Mouse (Mus musculus) hindbrain, embryonic 14.5 days (tissue): ENCODE measurements around the gene Clp1. TPM values are rescaled to one million over a fixed set of nuclear protein-coding genes. Genes with fewer than 3 reads are reported as not detected.
A peak's percentile ranks its signal among the peaks of the same experiment; 100 is the strongest.

Experiments used
- ATAC-seq: fragments of 200-750 bp; cut with Nextera tagmentation; 2 replicates; pipeline ENCODE4 v1.8.0; 2017; ENCODE audit warnings: moderate number of reproducible peaks, mild to moderate bottlenecking, moderate TSS enrichment, moderate library complexity; ENCODE audit not compliant: low FRiP score
- DNase-seq: peaks from one replicate; pipeline ENCODE4 v3.0.0-alpha.2; 2015; ENCODE audit warnings: low spot score
- H3K27ac ChIP-seq: fragments of 300-500 bp; sonication (generic); 2 replicates; pipeline ENCODE4 v1.5.1; 2014; ENCODE audit warnings: mild to moderate bottlenecking, moderate library complexity
- H3K27me3 ChIP-seq: fragments of 300-500 bp; sonication (generic); 2 replicates; pipeline ENCODE4 v1.6.1; 2014; ENCODE audit warnings: mild to moderate bottlenecking, low read length, mixed read lengths; ENCODE audit not compliant: control insufficient read depth, insufficient read depth
- H3K36me3 ChIP-seq: fragments of 300-500 bp; sonication (generic); replicated peaks from 2 replicates; pipeline ENCODE4 v1.6.1; 2014; ENCODE audit not compliant: control insufficient read depth, insufficient read depth
- H3K4me1 ChIP-seq: fragments of 300-500 bp; sonication (generic); replicated peaks from 2 replicates; pipeline ENCODE4 v1.6.1; 2014; ENCODE audit warnings: antibody characterized with exemption, low read length, mixed read lengths; ENCODE audit not compliant: control insufficient read depth, insufficient read depth
- H3K4me2 ChIP-seq: fragments of 300-500 bp; sonication (generic); replicated peaks from 2 replicates; pipeline ENCODE4 v1.6.1; 2014; ENCODE audit warnings: mild to moderate bottlenecking, moderate library complexity
- H3K4me3 ChIP-seq: fragments of 300-500 bp; sonication (generic); replicated peaks from 2 replicates; pipeline ENCODE4 v1.5.1; 2014; ENCODE audit warnings: mild to moderate bottlenecking, low read length
- H3K9ac ChIP-seq: fragments of 300-500 bp; sonication (generic); 2 replicates; pipeline ENCODE4 v1.6.1; 2014
- H3K9me3 ChIP-seq: fragments of 300-500 bp; sonication (generic); 2 replicates; pipeline ENCODE4 v1.6.1; 2016; ENCODE audit warnings: low read length; ENCODE audit not compliant: control insufficient read depth
- WGBS: fragments of 180-500 bp; shearing (Covaris S2); extraction: QIAGEN DNeasy Blood & Tissue Kit; methylation state at CpG from one replicate; pipeline ENCODE4 v1.1.7; 2014; 5-methylcytosine and 5-hydroxymethylcytosine counted together
- microRNA counts: library from miRNA; unstranded; fragments of <30 nt; microRNA quantifications from one replicate; lab custom pipeline; 2016
- microRNA-seq: library from miRNA; unstranded; fragments of <30 nt; microRNA quantifications from one replicate; pipeline ENCODE4, GENCODE M21; 2016
- polyA plus RNA-seq: library from polyadenylated mRNA; unstranded; fragments of >200 nt; fragmentation: Nextera tagmentation; extraction: Ambion mirVana; gene quantifications from 2 replicates; pipeline ENCODE4 v1.2.1, GENCODE M21; 2014

Gene Clp1
- polyA plus RNA-seq, 1 experiment from 2014 or later, result 21.3 TPM

DNA sequence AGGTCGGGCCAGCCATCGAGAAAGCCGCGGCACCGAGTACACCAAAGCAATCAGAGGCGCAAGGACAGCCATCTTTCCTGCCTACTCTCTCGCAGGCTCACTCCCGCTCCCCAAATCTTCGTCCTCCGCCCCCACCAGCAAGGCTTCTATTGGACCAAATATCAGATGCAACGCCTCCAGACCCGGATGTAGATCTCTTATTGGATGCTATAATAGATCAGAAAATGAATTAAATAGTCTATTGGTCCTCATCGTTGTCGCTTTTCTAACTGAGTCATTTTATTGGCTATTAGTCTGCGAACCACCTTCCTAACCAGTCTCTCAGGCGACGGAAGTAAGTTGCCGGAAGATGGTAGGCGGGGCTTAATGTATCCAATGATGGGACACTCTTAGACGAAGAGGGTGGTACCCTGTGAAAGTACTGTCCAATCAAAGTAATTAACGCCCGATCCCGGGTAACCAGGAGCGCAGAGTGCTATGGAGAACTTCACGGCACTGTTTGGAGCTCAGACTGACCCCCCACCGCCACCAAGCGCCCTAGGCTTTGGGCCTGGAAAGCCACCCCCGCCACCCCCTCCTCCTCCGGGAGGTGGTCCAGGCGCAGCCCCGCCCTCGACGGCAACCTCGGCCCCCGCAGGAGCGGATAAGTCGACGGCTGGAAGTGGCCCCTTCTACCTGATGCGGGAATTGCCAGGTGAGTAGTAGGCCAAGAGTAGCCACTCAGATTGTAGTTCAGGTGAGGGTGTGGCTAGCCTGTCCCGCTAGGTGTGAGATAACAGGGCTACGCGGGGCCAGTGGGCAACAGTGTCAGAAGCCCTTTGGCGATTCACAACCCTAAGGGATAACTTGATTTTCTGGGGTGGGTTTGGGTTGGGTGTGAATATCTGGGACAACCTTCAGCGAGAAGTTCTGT lies 48.9 kb downstream of the Clp1 start, which contains the start of the genes Gm28635 and Med19:
TSS of gene Gm28635 (minus strand) at position 74 of the 913 bp plus-strand sequence.
TSS of gene Med19 (plus strand) at position 435 of the 913 bp plus-strand sequence.
- Histone ChIP-seq H3K9ac (peak within 1 kb of the TSS; percentile 82), H3K4me2 (peak within 1 kb of the TSS; percentile 82), H3K4me1 (peaks cover 22% of the 10 kb centered on the region), H3K36me3 (peaks cover 30% of the 10 kb centered on the region), H3K27me3 (no peaks in the 10 kb centered on the region), H3K4me3 (peak within 1 kb of the TSS; percentile 94), H3K9me3 (no peaks in the 10 kb centered on the region), H3K27ac (peak within 1 kb of the TSS; percentile 84)
- under 1% methylated on average over 44 of the region's 44 CpGs for WGBS
- ATAC-seq, result peak; percentile 100
- DNase-seq, result peak; percentile 99

DNA sequence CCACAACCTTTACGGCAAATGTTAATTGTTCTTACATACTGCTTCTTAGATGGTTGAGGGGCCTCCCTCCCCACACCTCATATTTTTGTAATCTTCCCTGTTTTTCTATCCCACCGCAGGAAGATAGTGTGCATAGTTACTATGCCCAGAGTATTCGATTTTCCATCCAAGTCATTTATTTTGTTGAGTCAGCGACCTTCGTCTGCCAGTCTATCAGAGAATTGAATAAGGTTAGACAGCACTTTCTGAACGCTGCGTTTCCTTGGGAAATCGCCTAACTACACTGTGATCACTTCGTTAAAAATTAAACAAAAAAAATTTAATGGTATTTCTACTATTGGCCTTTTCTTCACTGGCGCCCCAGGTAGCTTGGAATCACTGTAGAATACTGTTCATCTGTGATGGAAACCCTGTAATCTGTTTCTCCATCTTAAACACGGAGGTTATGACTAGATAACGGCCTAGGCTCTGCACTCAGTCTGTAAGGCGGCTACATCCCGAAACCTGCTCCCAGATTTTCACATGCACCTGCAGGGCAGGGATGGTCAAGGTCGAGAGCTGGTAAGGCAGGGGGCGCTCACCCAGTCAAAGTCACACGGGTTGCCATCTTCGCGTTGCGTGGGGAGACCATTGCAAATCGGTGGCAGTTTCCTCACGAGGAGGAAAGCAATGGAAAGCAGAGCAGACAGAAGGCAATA lies 49.7 kb downstream of the Clp1 start:
- Histone ChIP-seq H3K36me3 (peaks cover 38% of the 10 kb centered on the region), H3K4me1 (peaks cover 22% of the 10 kb centered on the region), H3K4me3 (peak overlapping the region; percentile 94), H3K9ac (peak overlapping the region; percentile 77), H3K9me3 (no peaks in the 10 kb centered on the region), H3K27ac (peak overlapping the region; percentile 84), H3K27me3 (no peaks in the 10 kb centered on the region), H3K4me2 (peak overlapping the region; percentile 82)
- DNase-seq (peak; percentile 36), ATAC-seq (peak; percentile 57)
- WGBS, result 9% methylated on average over 22 of the region's 22 CpGs

MicroRNA genes within 50 kb of the gene (microRNA counts, 519-probe panel; counts per million panel counts)
- microRNA mmu-miR-130a (lab: Ali Mortazavi, UCI), result 7,263 counts per million, percentile 96 among the panel's probes with 10 or more counts

Small RNAs within 50 kb of the gene (microRNA-seq; reads per million reads assigned to microRNA genes)
- gene Mir130a, result 27,507 reads per million, percentile 98 among the genes with 10 or more reads in this experiment

Other genes with a start within 250 kb of the Clp1 start
- gene Ctnnd1, start 76.6 kb downstream of the Clp1 start, polyA plus RNA-seq, result 30.7 and 34.8 TPM in 2 replicates
- gene Btbd18, start 68.3 kb downstream of the Clp1 start, polyA plus RNA-seq, result 0.16 and 0.40 TPM in 2 replicates
- 196 and 205 TPM in 2 replicates for gene Selenoh, start 56.6 kb downstream of the Clp1 start, polyA plus RNA-seq
- not detected in 2 replicates for gene Gm28635, start 49.3 kb downstream of the Clp1 start, polyA plus RNA-seq
- 59.3 and 61.3 TPM in 2 replicates for gene Med19, start 48.9 kb downstream of the Clp1 start, polyA plus RNA-seq
- gene Tmx2, start 48.2 kb downstream of the Clp1 start, polyA plus RNA-seq, result 316 and 341 TPM in 2 replicates
- gene Zdhhc5, start 12.2 kb downstream of the Clp1 start, polyA plus RNA-seq, result 21.9 and 22.5 TPM in 2 replicates
- gene Ypel4, start 6.7 kb upstream of the Clp1 start, polyA plus RNA-seq, result 12.5 and 13.1 TPM in 2 replicates
- gene Gm19426, start 16.3 kb upstream of the Clp1 start, polyA plus RNA-seq, result 2.9 and 3.4 TPM in 2 replicates
- gene Serping1, start 48.1 kb upstream of the Clp1 start, polyA plus RNA-seq, result 36.2 and 36.3 TPM in 2 replicates
- 18.6 and 24.0 TPM in 2 replicates for gene Ube2l6, start 71.5 kb upstream of the Clp1 start, polyA plus RNA-seq
- not detected in 2 replicates for gene Smtnl1, start 95.3 kb upstream of the Clp1 start, polyA plus RNA-seq
- gene Timm10, start 99.6 kb upstream of the Clp1 start, polyA plus RNA-seq, result 75.8 and 83.3 TPM in 2 replicates
- 1.5 and 1.6 TPM in 2 replicates for gene Slc43a1, start 111.5 kb upstream of the Clp1 start, polyA plus RNA-seq
- 3.8 and 4.5 TPM in 2 replicates for gene Rtn4rl2, start 159.4 kb upstream of the Clp1 start, polyA plus RNA-seq
- gene Slc43a3, start 209.2 kb upstream of the Clp1 start, polyA plus RNA-seq, result 4.8 and 4.9 TPM in 2 replicates